Mouse (Mus musculus) heart, postnatal 10 days (tissue): ENCODE data around the gene Nags. TPM values are rescaled to one million over a fixed set of nuclear protein-coding genes. Genes with fewer than 3 reads are reported as not detected.
A peak's percentile ranks its signal among the peaks of the same experiment; 100 is the strongest.

Experiments used
- DNase-seq, 2 experiments: peaks; one replicate each; pipeline ENCODE4 v3.0.0; 2021
- intact Hi-C: fragments of 180-260 bp; cut with DNase I; formaldehyde crosslinking; loops from one replicate; pipeline ENCODE4 v1.15.1; 2025
- total RNA-seq, 2 experiments: library from RNA; stranded (reverse); gene quantifications; 2 replicates each; pipeline ENCODE4 v1.2.3; 2021

Gene Nags
- total RNA-seq: under 1 TPM in 1 of 2 experiments, not detected in 1; 0.12 TPM

DNA sequence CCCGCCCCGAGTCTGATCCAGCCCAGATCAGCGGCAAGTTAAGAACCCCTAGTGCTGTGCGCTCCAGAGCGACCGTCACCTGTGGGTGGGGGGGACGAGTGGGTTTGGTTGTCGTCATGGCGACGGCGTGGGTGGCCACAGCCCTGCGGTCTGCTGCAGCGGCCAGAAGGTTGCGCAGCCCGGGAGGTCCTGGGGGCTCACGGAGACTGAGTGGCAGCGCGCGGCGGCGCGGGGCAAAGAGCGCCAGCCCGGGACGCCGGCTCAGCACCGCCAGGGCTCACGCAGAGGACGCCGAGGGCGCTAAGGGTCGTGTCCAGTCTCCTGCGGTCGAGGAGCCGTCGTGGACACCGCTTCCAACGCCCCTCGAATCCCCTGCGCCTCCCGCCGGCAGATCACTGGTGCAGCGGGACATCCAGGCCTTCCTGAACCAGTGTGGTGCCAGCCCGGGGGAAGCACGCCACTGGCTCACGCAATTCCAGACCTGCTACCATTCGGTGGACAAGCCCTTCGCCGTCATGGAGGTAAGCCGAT, at the start of gene Nags:
Gene Nags, plus strand, starts transcription at position 43 of the 531 bp plus-strand sequence.
- DNase-seq: no peak
- intact Hi-C loops: no loop called here

- DNase-seq: no peak
- intact Hi-C loops: loop anchor here (2.0 kb wide), 1 partner anchor 33 kb away; no protein-coding TSS in a partner anchor
Observed at GRCm38 (mm10) chr11:102095676-102096075, 49.6 kb upstream of the Nags start.

GRCm38 (mm10) chr11:102096446-102096845, 48.9 kb upstream of the Nags start:
- intact Hi-C loops: loop anchor here (2.0 kb wide), 1 partner anchor 34 kb away; no protein-coding TSS in a partner anchor
- DNase-seq: no peak

DNA sequence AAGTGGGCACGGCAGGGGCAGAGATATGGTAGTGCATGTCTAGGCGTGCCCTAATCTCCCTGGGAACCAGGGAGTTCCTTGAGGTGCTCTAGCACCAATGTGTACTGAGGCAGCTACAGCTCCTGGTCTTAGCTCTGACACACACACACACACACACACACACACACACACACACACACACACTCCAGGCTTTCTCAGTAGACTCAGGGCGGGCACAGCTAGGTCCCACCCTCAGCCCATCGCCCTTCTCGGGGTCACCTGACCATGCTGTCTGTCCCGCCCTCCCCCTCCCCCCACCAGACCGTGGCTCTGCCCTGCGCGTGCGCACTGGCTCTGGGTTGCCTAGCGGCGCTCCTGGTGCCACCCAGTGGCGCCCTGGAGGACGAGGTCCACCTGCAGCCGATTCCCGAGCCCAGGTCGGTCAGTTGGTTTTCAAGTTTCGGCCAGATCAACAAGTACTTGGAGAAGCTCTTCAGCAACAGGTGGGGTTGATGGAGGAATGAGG, 48.4 kb upstream of the Nags start:
- intact Hi-C loops: loop anchor here (2.0 kb wide), 1 partner anchor 34 kb away; no protein-coding TSS in a partner anchor
- DNase-seq: peak; percentile 64 to 71

DNA sequence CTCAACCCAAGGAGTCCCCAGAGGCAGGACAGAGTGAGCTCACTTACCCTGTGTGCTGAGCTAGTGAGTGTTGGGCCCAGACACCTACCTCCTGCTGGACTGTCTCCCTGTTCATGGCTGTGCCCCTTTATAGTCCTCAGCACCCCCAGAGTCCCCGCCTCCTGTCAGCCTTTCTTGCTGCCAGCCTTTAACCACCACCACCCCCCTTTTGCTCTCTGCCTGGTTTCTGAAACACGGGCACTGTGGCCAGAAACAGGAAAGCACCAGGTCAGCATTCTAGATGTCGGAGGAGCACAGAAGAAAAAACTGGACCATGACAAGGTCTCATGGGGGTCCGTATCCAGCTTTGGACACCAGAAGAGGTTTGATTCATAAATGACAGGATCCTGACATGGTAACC, 44.1 kb upstream of the Nags start, which contains the start of gene Ppy:
Gene Ppy, minus strand, starts transcription at position 101 of the 400 bp plus-strand sequence.
- DNase-seq: no peak
- intact Hi-C loops: no loop called here

GRCm38 (mm10) chr11:102102485-102103258, 42.6 kb upstream of the Nags start:
- DNase-seq: peak; percentile 57 to 80
- intact Hi-C loops: loop anchor here (1.0 kb wide), 3 partner anchors 38 to 165 kb away; no protein-coding TSS in a partner anchor

DNA sequence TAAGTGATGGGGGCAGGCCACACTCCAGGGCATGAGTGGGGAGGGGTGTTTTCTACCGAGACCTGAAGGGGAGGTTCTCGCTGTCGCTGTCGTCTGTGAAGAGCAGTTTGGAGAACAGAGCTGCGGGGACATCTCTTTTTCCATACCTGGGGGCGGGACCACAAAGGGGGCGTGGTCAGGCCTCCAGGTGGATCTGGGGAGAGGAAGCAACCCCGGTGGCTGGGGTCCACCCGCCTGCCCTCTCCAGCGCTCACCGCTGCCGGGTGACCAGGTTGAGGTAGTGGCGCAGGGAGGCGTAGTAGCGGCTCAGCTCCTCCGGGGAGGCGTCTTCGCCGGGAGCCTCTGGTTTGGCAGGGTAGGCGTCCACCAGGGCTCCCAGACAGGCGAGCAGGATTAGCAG, 38.4 kb upstream of the Nags start:
- intact Hi-C loops: no loop called here
- no peak for DNase-seq

- DNase-seq: no peak
- intact Hi-C loops: no loop called here
Observed at GRCm38 (mm10) chr11:102107732-102108131, 37.6 kb upstream of the Nags start, which contains the start of gene Pyy. Gene Pyy (minus strand): TSS chr11:102107832.

DNA sequence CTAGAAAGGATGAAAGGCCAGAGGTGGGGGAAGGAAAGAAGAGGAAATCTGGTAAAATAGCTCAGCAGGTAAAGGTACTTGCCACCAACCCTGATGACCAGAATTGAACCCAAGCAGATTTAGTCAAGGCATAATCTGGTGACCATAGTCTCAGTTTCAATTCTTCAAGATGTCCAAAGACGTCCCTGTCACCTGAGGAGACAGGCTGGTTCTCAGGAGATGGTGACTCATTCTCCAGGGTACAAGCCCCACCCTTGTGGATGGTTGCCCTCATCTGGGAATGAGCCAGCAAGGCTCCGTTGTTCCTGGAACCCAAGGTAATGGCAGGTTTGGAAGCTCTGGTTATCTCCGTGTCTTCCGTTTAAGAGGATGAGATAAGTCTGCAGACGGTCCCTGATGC, 33.7 kb upstream of the Nags start:
- no peak for DNase-seq
- intact Hi-C loops: no loop called here

DNA sequence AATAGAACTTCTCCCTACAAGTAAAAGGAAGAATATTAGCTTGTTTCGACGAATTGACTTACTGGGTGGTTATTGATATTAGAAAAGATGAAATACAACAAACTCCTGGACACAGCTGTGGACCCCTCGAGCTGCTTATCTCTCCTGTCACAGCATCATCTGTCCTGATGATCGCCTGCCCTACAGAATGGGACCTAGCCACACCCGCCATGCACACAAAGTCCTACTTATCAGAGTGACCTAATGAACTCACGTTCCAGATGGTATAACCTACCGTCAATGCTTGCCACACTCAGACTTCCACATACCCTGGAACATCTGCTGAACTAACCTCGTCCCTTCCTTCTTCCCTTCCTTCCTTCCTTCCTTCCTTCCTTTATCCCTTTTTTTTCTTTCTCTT, 29.1 kb upstream of the Nags start:
- intact Hi-C loops: no loop called here
- DNase-seq: no peak

- DNase-seq: no peak
- intact Hi-C loops: no loop called here
Observed at GRCm38 (mm10) chr11:102117386-102117785, 27.9 kb upstream of the Nags start.

DNA sequence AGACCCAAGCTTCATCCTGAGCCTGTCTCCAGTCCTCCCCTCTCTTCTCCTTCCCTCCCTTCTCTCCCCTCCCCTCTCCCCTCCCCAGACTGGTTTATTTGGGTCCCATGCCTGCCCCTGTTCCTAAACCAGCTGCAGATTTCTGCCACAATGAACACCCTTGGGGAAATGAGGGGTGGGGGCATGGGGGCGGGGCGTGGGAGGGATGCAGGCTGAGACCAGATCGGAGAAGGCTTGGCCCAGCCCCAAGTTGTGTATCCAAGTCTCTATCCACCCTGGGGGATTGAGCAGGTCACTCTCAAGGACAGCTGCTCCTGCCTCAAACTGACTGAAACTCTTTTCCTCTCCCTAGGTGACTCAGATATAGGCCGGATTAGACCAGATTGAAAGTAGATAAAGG, 10.8 kb upstream of the Nags start:
- no peak for DNase-seq
- intact Hi-C loops: no loop called here

GRCm38 (mm10) chr11:102137625-102138446, 7.5 kb upstream of the Nags start:
- intact Hi-C loops: loop anchor here (1.0 to 5.0 kb wide), 2 partner anchors 77 to 151 kb away; partner anchors contain the start of gene Dusp3
- no peak for DNase-seq

DNA sequence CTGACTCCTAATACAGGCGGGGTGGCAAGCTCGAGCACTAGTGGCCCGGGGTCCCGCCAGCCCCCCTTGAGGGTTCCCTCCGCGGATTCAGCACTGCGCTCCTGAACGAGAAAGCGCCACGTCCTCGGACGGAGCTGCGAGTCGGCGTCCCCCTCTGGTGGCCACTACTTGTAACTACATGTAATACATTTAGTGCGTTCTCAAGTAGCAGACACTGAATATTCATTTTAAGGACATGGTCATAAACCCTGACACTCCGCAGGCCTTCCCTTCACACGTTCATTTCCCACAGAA, 6.9 kb upstream of the Nags start:
- intact Hi-C loops: loop anchor here (1.0 to 5.0 kb wide), 2 partner anchors 77 to 151 kb away; partner anchors contain the start of gene Dusp3
- DNase-seq: peak; percentile 72 to 82

GRCm38 (mm10) chr11:102140508-102140907, 4.8 kb upstream of the Nags start:
- peak; percentile 60 to 81 for DNase-seq
- intact Hi-C loops: loop anchor here (1.0 kb wide), 1 partner anchor 38 kb away; no protein-coding TSS in a partner anchor

DNA sequence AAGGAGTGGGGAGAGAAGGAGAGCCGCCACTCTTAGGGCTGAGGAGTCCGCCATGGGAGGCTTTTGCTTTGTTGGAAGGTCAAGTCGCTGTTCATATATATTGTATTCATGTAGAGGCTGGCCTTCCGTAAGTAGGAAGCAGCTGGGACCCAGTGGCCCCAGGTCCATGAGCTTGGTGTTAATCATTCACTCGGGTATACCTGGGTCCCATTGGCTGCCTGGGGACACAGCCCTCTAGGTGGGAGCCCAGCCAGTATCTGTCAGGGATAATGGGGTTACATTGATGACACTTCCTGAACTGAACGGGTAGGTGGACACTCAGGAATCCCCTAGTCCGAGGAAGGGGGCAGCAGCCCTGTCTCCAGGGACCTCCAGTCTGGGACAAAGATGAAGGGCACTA, 3.0 kb upstream of the Nags start:
- intact Hi-C loops: no loop called here
- DNase-seq: no peak

- intact Hi-C loops: no loop called here
- DNase-seq: no peak
Observed at GRCm38 (mm10) chr11:102144957-102145470, 299 bp upstream of the Nags start.

- no peak for DNase-seq
- intact Hi-C loops: no loop called here
Observed at GRCm38 (mm10) chr11:102146005-102146404, 692 bp downstream of the Nags start.

DNA sequence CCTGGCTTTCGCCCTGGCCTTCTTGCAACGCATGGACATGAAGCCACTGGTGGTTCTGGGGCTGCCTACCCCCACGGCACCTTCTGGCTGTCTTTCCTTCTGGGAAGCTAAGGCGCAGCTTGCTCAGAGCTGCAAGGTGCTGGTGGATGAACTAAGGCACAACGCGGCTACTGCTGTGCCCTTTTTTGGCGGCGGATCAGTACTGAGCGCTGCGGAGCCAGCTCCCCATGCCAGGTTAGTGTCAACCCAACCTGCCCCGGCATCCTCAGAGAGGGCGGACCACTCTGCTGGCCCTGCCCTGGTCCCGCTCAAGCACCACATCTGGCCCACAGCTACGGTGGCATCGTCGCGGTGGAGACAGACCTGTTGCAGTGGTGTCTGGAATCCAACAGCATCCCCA, 1.2 kb downstream of the Nags start:
- intact Hi-C loops: no loop called here
- no peak for DNase-seq

DNA sequence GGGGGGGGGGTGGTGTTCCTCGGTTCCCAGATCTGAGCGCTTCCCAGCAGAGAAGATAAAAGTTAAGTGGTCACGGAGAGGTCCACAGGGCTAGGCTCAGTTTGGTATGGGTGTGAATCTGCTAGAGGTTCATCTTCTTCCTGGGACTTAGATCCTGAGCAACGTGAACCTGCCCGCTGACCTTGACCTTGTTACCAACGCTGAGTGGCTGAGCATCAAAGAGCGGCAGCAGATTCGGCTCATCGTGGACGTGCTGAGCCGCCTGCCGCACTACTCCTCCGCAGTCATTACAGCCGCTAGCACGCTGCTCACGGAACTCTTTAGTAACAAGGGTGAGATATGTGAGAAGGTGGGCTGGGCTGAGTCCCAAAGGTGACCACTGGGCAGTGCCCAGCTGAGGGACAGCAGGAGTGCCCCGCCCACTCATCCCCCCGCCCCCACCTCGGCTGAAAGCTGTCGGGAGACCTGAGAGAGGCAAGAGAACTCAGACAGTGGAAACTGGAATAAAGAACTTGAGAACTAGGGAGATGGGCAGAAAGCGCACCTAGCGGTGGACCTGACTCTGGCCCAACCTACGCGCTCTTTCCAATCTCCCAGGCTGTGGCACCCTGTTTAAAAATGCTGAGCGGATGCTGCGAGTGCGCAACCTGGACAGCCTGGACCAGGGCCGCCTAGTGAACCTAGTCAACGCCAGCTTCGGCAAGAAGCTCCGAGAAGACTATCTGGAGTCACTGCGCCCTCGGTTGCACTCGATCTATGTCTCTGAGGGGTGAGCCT, 2.1 kb downstream of the Nags start:
- intact Hi-C loops: no loop called here

More for the DNA sequence above, 2.1 kb downstream of the Nags start:
- no peak for DNase-seq
